Mouse (Mus musculus) lung, embryonic 15.5 days (tissue): ENCODE measurements around the gene Grik1. TPM values are rescaled to one million over a fixed set of nuclear protein-coding genes. Genes with fewer than 3 reads are reported as not detected.

ENCODE experiments used
- ATAC-seq: fragments of 200-750 bp; cut with Nextera tagmentation; 2 replicates; pipeline ENCODE4 v1.8.0; 2017; ENCODE audit warnings: moderate number of reproducible peaks, borderline replicate concordance; ENCODE audit not compliant: low FRiP score, low TSS enrichment; ENCODE audit errors: extremely low read depth
- H3K27ac ChIP-seq: fragments of 300-500 bp; sonication (generic); 2 replicates; pipeline ENCODE4 v1.5.1; 2015; ENCODE audit warnings: moderate library complexity, mild to moderate bottlenecking, inconsistent platforms
- H3K27me3 ChIP-seq: fragments of 300-500 bp; sonication (generic); 2 replicates; pipeline ENCODE4 v1.6.1; 2015; ENCODE audit warnings: inconsistent platforms
- H3K36me3 ChIP-seq: fragments of 300-500 bp; sonication (generic); 2 replicates; pipeline ENCODE4 v1.6.1; 2015; ENCODE audit warnings: inconsistent platforms
- H3K4me1 ChIP-seq: fragments of 300-500 bp; sonication (generic); 2 replicates; pipeline ENCODE4 v1.6.1; 2015; ENCODE audit warnings: inconsistent platforms
- H3K4me2 ChIP-seq: fragments of 300-500 bp; sonication (generic); 2 replicates; pipeline ENCODE4 v1.6.1; 2015; ENCODE audit warnings: inconsistent platforms, mild to moderate bottlenecking, moderate library complexity
- H3K4me3 ChIP-seq: fragments of 300-500 bp; sonication (generic); 2 replicates; pipeline ENCODE4 v1.5.1; 2015; ENCODE audit warnings: mild to moderate bottlenecking, inconsistent platforms
- H3K9ac ChIP-seq: fragments of 300-500 bp; sonication (generic); 2 replicates; pipeline ENCODE4 v1.6.1; 2015; ENCODE audit warnings: inconsistent platforms
- H3K9me3 ChIP-seq: fragments of 300-500 bp; sonication (generic); 2 replicates; pipeline ENCODE4 v1.6.1; 2016; ENCODE audit warnings: inconsistent platforms
- WGBS: fragments of 180-500 bp; shearing (Covaris S2); methylation state at CpG from one replicate; pipeline ENCODE4 v1.1.7; 2015; 5-methylcytosine and 5-hydroxymethylcytosine counted together
- polyA plus RNA-seq: library from polyadenylated mRNA; unstranded; fragments of >200 nt; fragmentation: Nextera tagmentation; extraction: Ambion mirVana; gene quantifications from 2 replicates; pipeline ENCODE4 v1.2.1, GENCODE M21; 2015

Grik1 gene
- polyA plus RNA-seq, 1 experiment from 2014 or later = 0.46 TPM

GRCm38 (mm10) chr16:87953176-87953575 lies 336.9 kb downstream of the Grik1 start:
- Histone ChIP-seq H3K27ac (no peak overlapping the region), H3K9me3 (no peaks in the 10 kb centered on the region), H3K9ac (no peak overlapping the region), H3K4me2 (no peak overlapping the region), H3K36me3 (no peaks in the 10 kb centered on the region), H3K27me3 (no peaks in the 10 kb centered on the region), H3K4me1 (no peaks in the 10 kb centered on the region), H3K4me3 (no peak overlapping the region)
- 78% methylated on average over 4 of the region's 4 CpGs for WGBS
- ATAC-seq = no peak

- no peak overlapping the region for H3K4me3 ChIP-seq
- H3K27ac ChIP-seq = no peak overlapping the region
- H3K4me1 ChIP-seq = no peaks in the 10 kb centered on the region
- H3K27me3 ChIP-seq = no peaks in the 10 kb centered on the region
- H3K36me3 ChIP-seq = no peaks in the 10 kb centered on the region
- H3K9me3 ChIP-seq = no peaks in the 10 kb centered on the region
- no peak overlapping the region for H3K9ac ChIP-seq
- H3K4me2 ChIP-seq = no peak overlapping the region
- ATAC-seq = no peak
- WGBS = 82% methylated on average over 11 of the region's 11 CpGs
Observed at GRCm38 (mm10) chr16:87949881-87950280, 340.2 kb downstream of the Grik1 start.

- no peaks in the 10 kb centered on the region for H3K4me1 ChIP-seq
- H3K27me3 ChIP-seq = no peaks in the 10 kb centered on the region
- no peak overlapping the region for H3K27ac ChIP-seq
- no peak overlapping the region for H3K9ac ChIP-seq
- 65% methylated on average over 4 of the region's 4 CpGs for WGBS
- H3K4me2 ChIP-seq = no peak overlapping the region
- no peak overlapping the region for H3K4me3 ChIP-seq
- ATAC-seq = no peak
- no peaks in the 10 kb centered on the region for H3K9me3 ChIP-seq
- H3K36me3 ChIP-seq = no peaks in the 10 kb centered on the region
Observed at GRCm38 (mm10) chr16:87948122-87948521, 341.9 kb downstream of the Grik1 start.

GRCm38 (mm10) chr16:87944318-87944717 lies 345.7 kb downstream of the Grik1 start:
- Histone ChIP-seq H3K9me3 (no peaks in the 10 kb centered on the region), H3K9ac (no peak overlapping the region), H3K4me2 (no peak overlapping the region), H3K27me3 (no peaks in the 10 kb centered on the region), H3K27ac (no peak overlapping the region), H3K4me3 (no peak overlapping the region), H3K36me3 (no peaks in the 10 kb centered on the region), H3K4me1 (no peaks in the 10 kb centered on the region)
- 73% methylated on average over 1 of the region's 1 CpGs for WGBS
- ATAC-seq = no peak

- Histone ChIP-seq H3K27ac (no peak overlapping the region), H3K4me2 (no peak overlapping the region), H3K36me3 (no peaks in the 10 kb centered on the region), H3K4me3 (no peak overlapping the region), H3K4me1 (no peaks in the 10 kb centered on the region), H3K27me3 (no peaks in the 10 kb centered on the region), H3K9ac (no peak overlapping the region), H3K9me3 (no peaks in the 10 kb centered on the region)
- ATAC-seq = no peak
- 75% methylated on average over 13 of the region's 13 CpGs for WGBS
Observed at GRCm38 (mm10) chr16:87942103-87942865, 347.8 kb downstream of the Grik1 start.

- no peaks in the 10 kb centered on the region for H3K9me3 ChIP-seq
- no peaks in the 10 kb centered on the region for H3K36me3 ChIP-seq
- H3K4me1 ChIP-seq = no peaks in the 10 kb centered on the region
- no peak for ATAC-seq
- no peak overlapping the region for H3K4me2 ChIP-seq
- H3K4me3 ChIP-seq = no peak overlapping the region
- H3K27me3 ChIP-seq = no peaks in the 10 kb centered on the region
- WGBS = 95% methylated on average over 1 of the region's 1 CpGs
- no peak overlapping the region for H3K27ac ChIP-seq
- H3K9ac ChIP-seq = no peak overlapping the region
Observed at GRCm38 (mm10) chr16:87934685-87935084, 355.4 kb downstream of the Grik1 start.

DNA sequence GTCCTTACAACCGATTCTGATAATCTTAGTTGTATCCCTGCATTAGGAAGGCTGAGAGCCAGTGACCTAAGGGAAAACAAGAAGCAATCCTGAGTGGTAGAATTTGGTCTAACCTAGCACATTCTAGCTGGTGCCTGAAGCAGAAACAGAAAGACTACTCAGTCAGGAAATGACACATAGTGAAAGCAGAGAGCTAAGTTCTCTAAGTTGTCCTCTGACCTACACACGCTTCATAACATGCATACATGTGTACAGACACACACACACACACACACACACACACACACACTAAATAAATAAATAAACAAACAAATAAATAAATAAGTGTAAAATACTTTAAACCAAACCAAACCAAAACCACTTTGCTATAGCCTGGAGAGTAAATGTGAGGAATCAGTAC lies 358.7 kb downstream of the Grik1 start:
- H3K27me3 ChIP-seq = no peaks in the 10 kb centered on the region
- 84% methylated on average over 2 of the region's 2 CpGs for WGBS
- ATAC-seq = no peak

DNA sequence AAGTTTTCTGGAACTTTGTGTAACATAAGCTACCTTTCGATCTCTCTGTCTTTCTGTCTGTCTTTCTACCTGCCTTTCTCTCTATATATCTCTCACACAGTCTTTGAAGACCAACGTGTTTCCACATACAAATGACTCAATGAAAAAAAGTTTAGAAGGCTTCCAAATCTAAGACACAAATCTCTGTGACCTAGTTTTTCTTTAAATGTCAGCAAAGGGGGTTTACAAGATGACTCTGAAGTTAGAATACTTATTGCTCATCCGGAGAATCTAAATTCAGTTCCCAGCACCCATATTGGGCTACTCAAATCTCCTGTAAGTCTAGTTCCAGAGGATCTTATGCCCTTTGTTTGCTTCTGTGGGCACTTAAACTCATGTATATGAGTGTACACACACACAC lies 359.5 kb downstream of the Grik1 start:
- Histone ChIP-seq H3K27ac (no peak overlapping the region), H3K36me3 (no peaks in the 10 kb centered on the region), H3K4me2 (no peak overlapping the region), H3K4me1 (no peaks in the 10 kb centered on the region), H3K9me3 (no peaks in the 10 kb centered on the region), H3K9ac (no peak overlapping the region), H3K27me3 (no peaks in the 10 kb centered on the region), H3K4me3 (no peak overlapping the region)
- WGBS = 81% methylated on average over 3 of the region's 3 CpGs
- ATAC-seq = no peak

More for the DNA sequence above, 358.7 kb downstream of the Grik1 start:
- Histone ChIP-seq H3K9ac (no peak overlapping the region), H3K4me3 (no peak overlapping the region), H3K4me1 (no peaks in the 10 kb centered on the region), H3K36me3 (no peaks in the 10 kb centered on the region), H3K27ac (no peak overlapping the region), H3K4me2 (no peak overlapping the region), H3K9me3 (no peaks in the 10 kb centered on the region)

GRCm38 (mm10) chr16:87928671-87929070 lies 361.4 kb downstream of the Grik1 start:
- Histone ChIP-seq H3K27ac (no peak overlapping the region), H3K9ac (no peak overlapping the region), H3K27me3 (no peaks in the 10 kb centered on the region), H3K4me3 (no peak overlapping the region), H3K4me1 (no peaks in the 10 kb centered on the region), H3K36me3 (no peaks in the 10 kb centered on the region), H3K9me3 (no peaks in the 10 kb centered on the region), H3K4me2 (no peak overlapping the region)
- no peak for ATAC-seq
- WGBS = 65% methylated on average over 1 of the region's 1 CpGs

DNA sequence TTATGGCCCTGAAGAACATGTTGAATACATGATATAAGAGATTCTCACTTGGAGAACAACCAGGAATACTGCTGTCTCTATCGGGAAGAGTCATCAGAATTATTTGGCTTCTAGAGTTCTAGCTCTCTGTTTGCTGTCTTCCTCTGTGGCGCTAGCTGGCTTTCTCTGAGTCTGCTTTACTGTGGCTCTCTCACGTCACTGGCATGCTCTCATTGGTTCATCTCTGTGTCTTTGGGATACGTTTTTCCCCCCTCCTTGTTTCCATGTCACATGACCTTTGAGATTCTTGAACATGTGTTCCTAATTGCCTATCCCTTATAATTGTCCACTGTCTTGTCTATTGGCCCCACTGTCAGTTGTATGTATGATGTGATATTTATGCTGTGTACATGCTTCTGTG lies 372.2 kb downstream of the Grik1 start:
- 69% methylated on average over 4 of the region's 4 CpGs for WGBS
- H3K36me3 ChIP-seq = no peaks in the 10 kb centered on the region
- no peak overlapping the region for H3K9ac ChIP-seq
- H3K4me2 ChIP-seq = no peak overlapping the region
- no peaks in the 10 kb centered on the region for H3K9me3 ChIP-seq
- no peaks in the 10 kb centered on the region for H3K27me3 ChIP-seq
- ATAC-seq = no peak
- H3K4me1 ChIP-seq = peaks cover 4% of the 10 kb centered on the region; the same call in 1 of the 2 replicates
- H3K27ac ChIP-seq = no peak overlapping the region
- no peak overlapping the region for H3K4me3 ChIP-seq

- no peaks in the 10 kb centered on the region for H3K36me3 ChIP-seq
- no peak overlapping the region for H3K4me3 ChIP-seq
- no peaks in the 10 kb centered on the region for H3K27me3 ChIP-seq
- H3K4me2 ChIP-seq = no peak overlapping the region
- no peak overlapping the region for H3K9ac ChIP-seq
- no peak overlapping the region for H3K27ac ChIP-seq
- no peaks in the 10 kb centered on the region for H3K9me3 ChIP-seq
- ATAC-seq = no peak; the same call in 1 of the 2 replicates
- 26% methylated on average over 1 of the region's 1 CpGs for WGBS
- H3K4me1 ChIP-seq = peaks cover 4% of the 10 kb centered on the region; the same call in 1 of the 2 replicates
Observed at GRCm38 (mm10) chr16:87917157-87917546, 372.9 kb downstream of the Grik1 start.

GRCm38 (mm10) chr16:87916209-87917156 lies 373.6 kb downstream of the Grik1 start:
- H3K27ac ChIP-seq = no peak overlapping the region
- H3K9ac ChIP-seq = no peak overlapping the region
- no peaks in the 10 kb centered on the region for H3K36me3 ChIP-seq
- no peak for ATAC-seq
- no peaks in the 10 kb centered on the region for H3K9me3 ChIP-seq
- H3K4me1 ChIP-seq = peaks cover 8% of the 10 kb centered on the region; the same call in 1 of the 2 replicates
- 67% methylated on average over 6 of the region's 6 CpGs for WGBS
- no peak overlapping the region for H3K4me3 ChIP-seq
- H3K4me2 ChIP-seq = no peak overlapping the region
- H3K27me3 ChIP-seq = no peaks in the 10 kb centered on the region
